Mouse (Mus musculus) macrophage (primary cell): Measurements from ENCODE around the gene Izumo1. TPM values are rescaled to one million over a fixed set of nuclear protein-coding genes. Genes with fewer than 3 reads are reported as not detected.
"Not testable (repeated sequence)": the region's sequence is repeated elsewhere in the genome, so short reads cannot be mapped to it uniquely, and the experiment has no call there.

Experiments
- H3K27ac ChIP-seq: fragments of 350-480 bp; formaldehyde crosslinking; 2 replicates; pipeline ENCODE4 v1.9.0; 2021
- H3K36me3 ChIP-seq: fragments of 350-480 bp; formaldehyde crosslinking; 2 replicates; pipeline ENCODE4 v1.9.0; 2021; ENCODE audit errors: inconsistent target
- H3K4me3 ChIP-seq: fragments of 350-480 bp; formaldehyde crosslinking; 2 replicates; pipeline ENCODE4 v1.9.0; 2021; ENCODE audit errors: inconsistent target
- H3K79me2 ChIP-seq: fragments of 350-480 bp; formaldehyde crosslinking; 2 replicates; pipeline ENCODE4 v1.9.0; 2021; ENCODE audit errors: inconsistent target
- WGBS: methylation state at CpG from one replicate; pipeline ENCODE4 v1.1.7; 2026; ENCODE audit warnings: inconsistent platforms; ENCODE audit not compliant: missing documents; 5-methylcytosine and 5-hydroxymethylcytosine counted together
- polyA plus RNA-seq: library from polyadenylated mRNA; stranded (reverse); fragments of 250-400 nt; gene quantifications from 3 replicates; pipeline ENCODE4 v1.2.4, GENCODE M21; 2018; ENCODE audit warnings: inconsistent platforms

Izumo1 gene
- polyA plus RNA-seq, 1 experiment from 2014 or later = not detected

- WGBS = 64% methylated on average over 18 of the region's 18 CpGs
- H3K4me3 ChIP-seq = no peak overlapping the region
- H3K79me2 ChIP-seq = no peaks in the 10 kb centered on the region
These were observed 22.6 kb downstream of the Izumo1 start for GRCm38 (mm10) chr7:45644183-45644582.

GRCm38 (mm10) chr7:45644872-45645590 is 23.4 kb downstream of the Izumo1 start:
- no peak overlapping the region for H3K4me3 ChIP-seq
- no peak overlapping the region for H3K27ac ChIP-seq
- no peaks in the 10 kb centered on the region for H3K36me3 ChIP-seq
- WGBS = 83% methylated on average over 6 of the region's 6 CpGs
- H3K79me2 ChIP-seq = no peaks in the 10 kb centered on the region

More at GRCm38 (mm10) chr7:45644183-45644582, 22.6 kb downstream of the Izumo1 start:
- no peaks in the 10 kb centered on the region for H3K36me3 ChIP-seq
- no peak overlapping the region for H3K27ac ChIP-seq

- WGBS = 88% methylated on average over 7 of the region's 7 CpGs
- Histone ChIP-seq H3K79me2 (no peaks in the 10 kb centered on the region), H3K27ac (no peak overlapping the region), H3K36me3 (no peaks in the 10 kb centered on the region), H3K4me3 (no peak overlapping the region)
These were observed 24.0 kb downstream of the Izumo1 start for GRCm38 (mm10) chr7:45645591-45645971.

- no peak overlapping the region for H3K27ac ChIP-seq
- WGBS = 87% methylated on average over 4 of the region's 4 CpGs
- H3K79me2 ChIP-seq = no peaks in the 10 kb centered on the region
- no peaks in the 10 kb centered on the region for H3K36me3 ChIP-seq
- no peak overlapping the region for H3K4me3 ChIP-seq
These were observed 25.1 kb downstream of the Izumo1 start for GRCm38 (mm10) chr7:45646671-45647070.

GRCm38 (mm10) chr7:45649351-45649750 is 27.7 kb downstream of the Izumo1 start:
- WGBS = 87% methylated on average over 7 of the region's 8 CpGs
- Histone ChIP-seq H3K79me2 (no peaks in the 10 kb centered on the region), H3K4me3 (no peak overlapping the region), H3K27ac (no peak overlapping the region), H3K36me3 (no peaks in the 10 kb centered on the region)

GRCm38 (mm10) chr7:45650484-45650883 is 28.9 kb downstream of the Izumo1 start:
- H3K36me3 ChIP-seq, H3K4me3 ChIP-seq, H3K27ac ChIP-seq, H3K79me2 ChIP-seq: not testable (repeated sequence)
- WGBS = 86% methylated on average over 6 of the region's 20 CpGs

- Histone ChIP-seq H3K79me2 (no peaks in the 10 kb centered on the region), H3K36me3 (no peaks in the 10 kb centered on the region), H3K27ac (no peak overlapping the region), H3K4me3 (no peak overlapping the region)
- 62% methylated on average over 17 of the region's 17 CpGs for WGBS
These were observed 32.9 kb downstream of the Izumo1 start for GRCm38 (mm10) chr7:45654424-45655047.

- H3K27ac ChIP-seq = no peak overlapping the region
- WGBS = 37% methylated on average over 11 of the region's 11 CpGs
- no peaks in the 10 kb centered on the region for H3K79me2 ChIP-seq
- no peak overlapping the region for H3K4me3 ChIP-seq
- no peaks in the 10 kb centered on the region for H3K36me3 ChIP-seq
These were observed 39.3 kb downstream of the Izumo1 start for GRCm38 (mm10) chr7:45660746-45661478.

GRCm38 (mm10) chr7:45661702-45662101 is 40.1 kb downstream of the Izumo1 start:
- not testable (repeated sequence) for H3K27ac ChIP-seq, H3K4me3 ChIP-seq, H3K79me2 ChIP-seq, H3K36me3 ChIP-seq
- WGBS = 87% methylated on average over 5 of the region's 6 CpGs

- no peak overlapping the region for H3K27ac ChIP-seq
- H3K36me3 ChIP-seq = no peaks in the 10 kb centered on the region
- H3K4me3 ChIP-seq = no peak overlapping the region
- 77% methylated on average over 13 of the region's 13 CpGs for WGBS
- H3K79me2 ChIP-seq = no peaks in the 10 kb centered on the region
These were observed 43.9 kb downstream of the Izumo1 start for GRCm38 (mm10) chr7:45665303-45666138.

GRCm38 (mm10) chr7:45666161-45666560 is 44.5 kb downstream of the Izumo1 start, which contains the start of gene Fut2:
Gene Fut2 (minus strand): TSS chr7:45666394.
- no peak within 1 kb of the TSS for H3K27ac ChIP-seq
- WGBS = 78% methylated on average over 7 of the region's 7 CpGs

GRCm38 (mm10) chr7:45667761-45668160 is 46.1 kb downstream of the Izumo1 start:
- WGBS = 96% methylated on average over 14 of the region's 14 CpGs
- Histone ChIP-seq H3K36me3 (no peaks in the 10 kb centered on the region), H3K79me2 (no peaks in the 10 kb centered on the region), H3K4me3 (no peak overlapping the region), H3K27ac (no peak overlapping the region)

More at GRCm38 (mm10) chr7:45666161-45666560, 44.5 kb downstream of the Izumo1 start, which contains the start of gene Fut2:
- H3K79me2 ChIP-seq = no peaks in the 10 kb centered on the region
- H3K4me3 ChIP-seq = no peak within 1 kb of the TSS
- no peaks in the 10 kb centered on the region for H3K36me3 ChIP-seq

GRCm38 (mm10) chr7:45668921-45669320 is 47.3 kb downstream of the Izumo1 start:
- WGBS = 95% methylated on average over 9 of the region's 9 CpGs
- H3K27ac ChIP-seq = no peak overlapping the region
- H3K79me2 ChIP-seq = no peaks in the 10 kb centered on the region
- H3K4me3 ChIP-seq = no peak overlapping the region
- H3K36me3 ChIP-seq = no peaks in the 10 kb centered on the region

- WGBS = 94% methylated on average over 7 of the region's 7 CpGs
- Histone ChIP-seq H3K36me3 (no peaks in the 10 kb centered on the region), H3K79me2 (no peaks in the 10 kb centered on the region), H3K27ac (no peak overlapping the region), H3K4me3 (no peak overlapping the region)
These were observed 56.1 kb downstream of the Izumo1 start for GRCm38 (mm10) chr7:45677627-45678295.
